Comparison of ENCODE assay signal across 18 mouse cellular contexts in genomic region chr17:3354856-3355255, GRCm38 (mm10). TPM values are rescaled to one million over a fixed set of nuclear protein-coding genes. Genes with fewer than 3 reads are reported as not detected.
DNase-seq lines count a peak whose midpoint lies in the region; ATAC-seq lines count a peak whose summit lies in the region.
"Had no signal": no experiment of that assay in that cellular context is flagged by ENCODE, and none has a peak within 500 bp of the region (broad histone marks: within the 10 kb centered on the region; RNA-seq: fewer than 3 reads in every experiment).

No protein-coding gene starts in this region.

- 50% methylated on average over 3 of the region's 3 CpGs for WGBS in intestine, embryonic 14.5 days
- 42% methylated on average over 2 of the region's 3 CpGs for WGBS in intestine, embryonic 15.5 days
- 58% methylated on average over 3 of the region's 3 CpGs for WGBS in midbrain, embryonic 10.5 days
- WGBS in midbrain, embryonic 16.5 days: 38% methylated on average over 3 of the region's 3 CpGs

- H3K9me3 ChIP-seq in intestine, embryonic 14.5 days (ENCODE audit: control insufficient read depth, low read length): no peaks in the 10 kb centered on the region
- H3K9me3 ChIP-seq in intestine, embryonic 15.5 days: no peaks in the 10 kb centered on the region
- no peaks in the 10 kb centered on the region for H3K9me3 ChIP-seq in midbrain, embryonic 10.5 days (replicated peaks)
- no peaks in the 10 kb centered on the region for H3K9me3 ChIP-seq in midbrain, embryonic 16.5 days (replicated peaks; ENCODE audit: control insufficient read depth, low read length, poor library complexity, severe bottlenecking)
- H3K9me3 ChIP-seq: midbrain, embryonic 12.5 days had no signal

- ATAC-seq in intestine, embryonic 14.5 days (replicated peaks; ENCODE audit: low FRiP score, low TSS enrichment, low read depth): 0 out of 2 replicates have a peak, but pooled peaks have one; percentile 32
- no peak for ATAC-seq in intestine, embryonic 15.5 days
- ATAC-seq in midbrain, embryonic 16.5 days: no peak
- ATAC-seq: inflammation-experienced regulatory T-cells, adult 6 months had no signal

- no peaks in the 10 kb centered on the region for H3K36me3 ChIP-seq in intestine, embryonic 14.5 days (ENCODE audit: control insufficient read depth, insufficient read depth, low read length)
- no peaks in the 10 kb centered on the region for H3K36me3 ChIP-seq in intestine, embryonic 15.5 days
- no peaks in the 10 kb centered on the region for H3K36me3 ChIP-seq in midbrain, embryonic 10.5 days
- no peaks in the 10 kb centered on the region for H3K36me3 ChIP-seq in midbrain, embryonic 16.5 days (ENCODE audit: control insufficient read depth, insufficient read depth, low read length)
- H3K36me3 ChIP-seq: midbrain, embryonic 12.5 days had no signal

- no peaks in the 10 kb centered on the region for H3K27me3 ChIP-seq in intestine, embryonic 14.5 days (replicated peaks; ENCODE audit: control insufficient read depth, insufficient read depth, low read length)
- H3K27me3 ChIP-seq in intestine, embryonic 15.5 days (replicated peaks): no peaks in the 10 kb centered on the region
- H3K27me3 ChIP-seq in midbrain, embryonic 10.5 days (ENCODE audit: low read depth, poor library complexity, severe bottlenecking): no peaks in the 10 kb centered on the region
- H3K27me3 ChIP-seq in midbrain, embryonic 16.5 days (ENCODE audit: control insufficient read depth, insufficient read depth, low read depth, low read length): no peaks in the 10 kb centered on the region
- H3K27me3 ChIP-seq: midbrain, embryonic 12.5 days had no signal

- no peak overlapping the region for H3K4me2 ChIP-seq in intestine, embryonic 14.5 days (ENCODE audit: low read length)
- H3K4me2 ChIP-seq in intestine, embryonic 15.5 days (replicated peaks): no peak overlapping the region
- H3K4me2 ChIP-seq in midbrain, embryonic 16.5 days (ENCODE audit: low read length): no peak overlapping the region
- H3K4me2 ChIP-seq: midbrain, embryonic 12.5 days had no signal

- H3K9ac ChIP-seq in intestine, embryonic 14.5 days (ENCODE audit: low read length): no peak overlapping the region
- no peak overlapping the region for H3K9ac ChIP-seq in intestine, embryonic 15.5 days
- no peak overlapping the region for H3K9ac ChIP-seq in midbrain, embryonic 16.5 days (ENCODE audit: low read depth, low read length)
- H3K9ac ChIP-seq: midbrain, embryonic 12.5 days had no signal

- DNase-seq in intestine, embryonic 14.5 days (ENCODE audit: low spot score): no peak
- DNase-seq in midbrain, embryonic 10.5 days (ENCODE audit: low spot score): peak; percentile 28
- DNase-seq in forelimb bud, embryonic 11.5 days (ENCODE audit: low read depth, low spot score): peak; percentile 40
- DNase-seq in yolk sac, embryonic 10.5 days (ENCODE audit: low spot score): peak; percentile 23
- DNase-seq in adrenal gland, postnatal 36 days: no peak
- no peak for DNase-seq in adrenal gland, adult 8-10 months
- DNase-seq: adrenal gland, postnatal 14 days; cerebellum, adult 18-20 months; cerebellum, postnatal 36 days; layer of hippocampus, adult 9-11 months; lung, adult 18-20 months; lung, postnatal 36 days; thymus, postnatal 4 days had no signal

- no peak overlapping the region for H3K4me3 ChIP-seq in intestine, embryonic 14.5 days (ENCODE audit: low read depth, low read length)
- no peak overlapping the region for H3K4me3 ChIP-seq in intestine, embryonic 15.5 days (replicated peaks)
- no peak overlapping the region for H3K4me3 ChIP-seq in midbrain, embryonic 10.5 days
- H3K4me3 ChIP-seq in midbrain, embryonic 16.5 days (ENCODE audit: low read depth, low read length): no peak overlapping the region
- H3K4me3 ChIP-seq: midbrain, embryonic 12.5 days; myocyte had no signal

- no peaks in the 10 kb centered on the region for H3K4me1 ChIP-seq in intestine, embryonic 14.5 days (replicated peaks; ENCODE audit: control insufficient read depth, insufficient read depth, low read length)
- 0 out of 2 replicates have a peak, but pooled peaks cover 4% of the 10 kb centered on the region for H3K4me1 ChIP-seq in intestine, embryonic 15.5 days (replicated peaks)
- peaks cover 26% of the 10 kb centered on the region for H3K4me1 ChIP-seq in midbrain, embryonic 10.5 days
- no peaks in the 10 kb centered on the region; the same call in 1 of the 2 replicates for H3K4me1 ChIP-seq in midbrain, embryonic 16.5 days (ENCODE audit: control insufficient read depth, insufficient read depth, low read length)

- H3K27ac ChIP-seq in intestine, embryonic 14.5 days (ENCODE audit: low read depth): no peak overlapping the region
- H3K27ac ChIP-seq in intestine, embryonic 15.5 days: no peak overlapping the region
- no peak overlapping the region for H3K27ac ChIP-seq in midbrain, embryonic 10.5 days (replicated peaks)
- H3K27ac ChIP-seq in midbrain, embryonic 16.5 days (ENCODE audit: low read length): no peak overlapping the region
- H3K27ac ChIP-seq: midbrain, embryonic 12.5 days had no signal

RNA-seq across cellular contexts. Expression of gene Tiam2, which starts 28.5 kb away (rescaled TPM):
- 5.7 and 6.1 TPM in 2 replicates for polyA plus RNA-seq in intestine, embryonic 14.5 days (2014; fragmentation: Nextera tagmentation; extraction: Ambion mirVana)
- 3.4 and 3.8 TPM in 2 replicates for polyA plus RNA-seq in intestine, embryonic 15.5 days (2015; fragmentation: Nextera tagmentation; extraction: Ambion mirVana)
- polyA plus RNA-seq in midbrain, embryonic 10.5 days (2016; fragmentation: Nextera tagmentation; extraction: Ambion mirVana): 2.9 and 3.0 TPM in 2 replicates
- 4.1 and 4.7 TPM in 2 replicates for polyA plus RNA-seq in midbrain, embryonic 16.5 days (2015; fragmentation: Nextera tagmentation; extraction: Ambion mirVana)
- total RNA-seq in adrenal gland, postnatal 36 days (2021): 10 to 100 TPM; 16.2 to 42.9 TPM
- total RNA-seq in adrenal gland, adult 8-10 months (2022): 10 to 100 TPM; 17.3 to 46.1 (median 32.0) TPM

Comparison
In these comparisons a context has a peak if more than half of its experiments do, and no peak if none do; other contexts are left out.
1. DNase-seq: peak in midbrain, embryonic 10.5 days (single experiment), forelimb bud, embryonic 11.5 days (single experiment) and yolk sac, embryonic 10.5 days (single experiment); none in intestine, embryonic 14.5 days (single experiment), adrenal gland, postnatal 36 days (0 of 2) and adrenal gland, adult 8-10 months (single experiment).